Mouse (Mus musculus): ENCODE measurements around the gene Crygd.
"Not testable (repeated sequence)": the region's sequence is repeated elsewhere in the genome, so short reads cannot be mapped to it uniquely, and the experiment has no call there.

Crygd gene

GRCm38 (mm10) chr1:65063352-65063751, at the start of gene Crygd:
Crygd (minus strand) TSS chr1:65063452.
- DNase-seq (ENCODE audit: low read depth, low spot score): no peak

GRCm38 (mm10) chr1:65112807-65113196, 49.5 kb upstream of the Crygd start:
- DNase-seq (ENCODE audit: low read depth, low spot score): no peak

GRCm38 (mm10) chr1:65112031-65112806, 49.0 kb upstream of the Crygd start:
- peak; percentile 95 for DNase-seq (ENCODE audit: low read depth, low spot score)

DNA sequence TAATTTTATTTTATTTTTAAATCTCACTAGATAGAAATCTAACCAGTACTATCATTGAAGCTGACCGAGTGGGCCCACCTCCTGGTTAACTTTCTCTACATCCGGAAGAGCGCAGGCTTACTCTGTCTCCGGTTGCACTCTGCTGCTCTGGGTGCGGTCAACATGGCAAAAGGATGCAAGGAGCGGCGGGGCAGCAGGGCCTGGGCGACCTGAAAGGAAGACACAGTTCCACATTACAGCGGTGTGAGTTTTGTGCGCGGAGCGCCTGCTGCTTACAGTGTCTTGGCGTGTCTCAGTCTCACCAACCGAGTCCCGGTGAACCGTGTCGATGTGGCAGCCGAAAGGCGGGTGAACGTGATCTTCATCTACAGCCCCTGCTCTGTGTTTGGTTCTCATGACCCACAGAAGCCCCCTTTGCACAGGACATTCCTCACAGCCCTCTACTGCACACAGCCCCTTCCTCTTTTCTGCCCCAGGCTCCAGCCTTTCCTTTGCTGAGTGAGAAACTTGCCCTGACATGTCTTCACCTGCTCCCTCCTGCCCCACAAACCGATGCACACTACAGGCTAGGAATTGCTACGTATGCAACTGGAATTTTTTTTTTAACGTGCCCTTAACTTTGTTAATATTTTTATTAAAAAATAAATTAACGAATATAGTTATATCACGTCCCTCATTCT, 46.6 kb upstream of the Crygd start:
- DNase-seq (ENCODE audit: low read depth, low spot score): peak; percentile 77

- no peak for DNase-seq (ENCODE audit: low read depth, low spot score)
Observed at GRCm38 (mm10) chr1:65109196-65109595, 45.9 kb upstream of the Crygd start.

GRCm38 (mm10) chr1:65107654-65108279, 44.5 kb upstream of the Crygd start:
- DNase-seq (ENCODE audit: low read depth, low spot score): no peak

- no peak for DNase-seq (ENCODE audit: low read depth, low spot score)
Observed at GRCm38 (mm10) chr1:65103273-65103672, 40.0 kb upstream of the Crygd start, which contains the start of gene Cryga. Cryga (minus strand) TSS chr1:65103373.

DNA sequence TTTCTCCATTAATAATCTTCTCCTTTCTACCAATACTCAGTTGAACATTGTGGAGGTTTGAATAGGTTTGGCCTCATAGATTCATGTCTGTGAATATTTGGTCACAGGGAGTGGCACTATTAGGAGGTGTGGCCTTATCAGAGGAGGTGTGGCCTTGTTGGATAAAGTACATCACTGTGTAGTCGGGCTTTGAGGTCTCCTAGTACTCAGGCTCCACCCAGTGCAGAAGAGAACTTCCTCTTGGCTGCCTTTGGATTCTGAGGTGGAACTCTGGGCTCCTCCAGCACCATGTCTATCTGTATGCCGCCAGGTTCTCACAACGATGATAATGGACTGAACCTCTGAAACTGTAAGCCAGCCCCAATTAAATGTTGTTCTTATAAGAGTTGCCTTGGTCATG, 33.7 kb upstream of the Crygd start:
- no peak for DNase-seq (ENCODE audit: low read depth, low spot score)

GRCm38 (mm10) chr1:65091566-65091965, 28.3 kb upstream of the Crygd start:
- DNase-seq (ENCODE audit: low read depth, low spot score): no peak

GRCm38 (mm10) chr1:65090370-65090769, 27.1 kb upstream of the Crygd start:
- no peak for DNase-seq (ENCODE audit: low read depth, low spot score)

DNA sequence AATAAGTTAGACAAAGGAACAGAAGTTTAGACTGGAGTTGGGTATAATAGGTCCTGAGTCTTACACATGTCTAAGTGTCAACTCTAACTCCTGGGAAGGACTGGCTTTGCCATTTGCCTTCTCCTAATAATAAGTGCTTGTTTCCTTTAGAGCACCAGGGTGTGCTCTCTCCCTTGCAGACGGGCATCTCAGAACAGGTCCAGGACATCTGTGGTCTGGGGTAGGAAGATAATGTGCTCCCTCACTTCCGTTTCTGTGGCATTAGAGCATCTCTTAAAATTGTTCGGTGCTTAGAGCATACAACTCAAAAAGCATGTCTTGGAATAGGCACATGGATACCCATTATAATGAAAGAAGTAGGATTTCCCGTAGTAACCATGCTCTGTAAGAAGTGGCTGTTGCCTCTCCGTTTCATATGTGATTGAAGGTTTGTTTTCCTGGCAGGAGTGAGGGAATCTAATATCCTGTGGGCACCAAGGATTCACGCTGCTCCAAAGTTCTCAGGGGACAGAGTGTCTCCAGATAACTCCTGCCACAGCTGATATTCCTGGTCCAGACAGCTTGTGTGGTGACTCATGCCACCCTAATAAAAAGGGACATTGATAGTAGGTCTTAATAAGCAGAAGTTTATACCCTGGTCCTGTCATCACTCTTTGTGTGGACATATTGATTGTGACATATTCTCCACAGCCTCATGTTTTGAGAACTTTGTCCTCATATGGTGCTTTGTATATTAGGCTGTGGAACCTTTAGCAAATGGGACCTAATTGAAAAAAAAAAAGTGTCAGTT, 25.5 kb upstream of the Crygd start:
- DNase-seq (ENCODE audit: low read depth, low spot score): no peak

- DNase-seq (ENCODE audit: low read depth, low spot score): no peak
Observed at GRCm38 (mm10) chr1:65082188-65082587, 18.9 kb upstream of the Crygd start, which contains the start of gene Crygb. Crygb (minus strand) TSS chr1:65082288.

- DNase-seq (ENCODE audit: low read depth, low spot score): peak; percentile 37
Observed at GRCm38 (mm10) chr1:65075607-65076006, 12.4 kb upstream of the Crygd start.

DNA sequence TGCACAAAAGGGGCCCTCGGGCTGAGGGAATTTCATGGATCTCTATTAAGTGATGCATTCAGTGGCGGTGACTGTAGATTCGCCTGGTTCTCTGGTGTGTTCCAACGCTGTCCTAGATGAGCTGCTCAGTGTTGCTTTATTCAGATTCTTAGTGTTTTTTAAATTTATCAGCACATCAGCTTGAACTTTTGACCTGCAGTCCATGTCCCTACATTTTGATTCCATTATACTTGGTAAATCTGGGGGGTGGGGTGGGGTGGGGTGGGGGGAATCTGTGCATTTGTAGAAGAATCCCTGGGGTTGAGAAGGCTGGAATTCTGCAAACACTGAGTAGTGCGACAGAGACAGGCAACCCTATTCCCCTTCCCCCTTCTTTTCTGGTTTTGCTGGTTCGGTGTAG, 10.3 kb upstream of the Crygd start, which contains the start of gene Crygc:
Gene Crygc, minus strand, starts transcription at position 101 of the 400 bp plus-strand sequence.
- DNase-seq (ENCODE audit: low read depth, low spot score): no peak

- DNase-seq (ENCODE audit: low read depth, low spot score): peak; percentile 75
Observed at GRCm38 (mm10) chr1:65067842-65068241, 4.6 kb upstream of the Crygd start.

GRCm38 (mm10) chr1:65064201-65064600, 949 bp upstream of the Crygd start:
- no peak for DNase-seq (ENCODE audit: low read depth, low spot score)

GRCm38 (mm10) chr1:65052140-65052539, 11.1 kb downstream of the Crygd start:
- DNase-seq (ENCODE audit: low read depth, low spot score): peak; percentile 56

GRCm38 (mm10) chr1:65051696-65052095, 11.6 kb downstream of the Crygd start:
- DNase-seq (ENCODE audit: low read depth, low spot score): peak; percentile 64

- DNase-seq (ENCODE audit: low read depth, low spot score): not testable (repeated sequence)
Observed at GRCm38 (mm10) chr1:65050952-65051351, 12.3 kb downstream of the Crygd start, which contains the start of gene Cryge. Cryge (minus strand) TSS chr1:65051149.

- DNase-seq (ENCODE audit: low read depth, low spot score): peak; percentile 62
Observed at GRCm38 (mm10) chr1:65048781-65049180, 14.5 kb downstream of the Crygd start.

GRCm38 (mm10) chr1:65046401-65047109, 16.7 kb downstream of the Crygd start:
- DNase-seq (ENCODE audit: low read depth, low spot score): peak; percentile 35
